Mouse (Mus musculus) testis, adult 2 months (tissue): ENCODE measurements around the gene Hip1.

Source experiments
- CTCF ChIP-seq: fragments of 200-500 bp; IDR thresholded peaks from 2 replicates; pipeline ENCODE4 v1.5.1; 2012; ENCODE audit warnings: low read depth, mild to moderate bottlenecking, inconsistent platforms, low read length, moderate library complexity; ENCODE audit not compliant: control insufficient read depth, insufficient read depth, insufficient replicate concordance
- POLR2A ChIP-seq: fragments of 200-500 bp; IDR thresholded peaks from 2 replicates; pipeline ENCODE4 v1.6.1; 2012; ENCODE audit warnings: low read depth, mild to moderate bottlenecking, inconsistent platforms, low read length, moderate library complexity; ENCODE audit not compliant: control insufficient read depth

- no peak for TF ChIP-seq CTCF
- TF ChIP-seq POLR2A, result no peak
Observed at GRCm38 (mm10) chr5:135488881-135489694, 55.8 kb downstream of the Hip1 start.
